Mouse (Mus musculus) stomach, postnatal 0 days (tissue): ENCODE results near the gene Gm42517.

ENCODE experiments used
- CTCF ChIP-seq: IDR thresholded peaks from 2 replicates; pipeline ENCODE4 v1.5.1; 2016; ENCODE audit warnings: antibody characterized with exemption, low read depth, mild to moderate bottlenecking, moderate library complexity
- EP300 ChIP-seq: optimal IDR thresholded peaks from 2 replicates; pipeline ENCODE3; 2016; ENCODE audit warnings: antibody characterized with exemption

DNA sequence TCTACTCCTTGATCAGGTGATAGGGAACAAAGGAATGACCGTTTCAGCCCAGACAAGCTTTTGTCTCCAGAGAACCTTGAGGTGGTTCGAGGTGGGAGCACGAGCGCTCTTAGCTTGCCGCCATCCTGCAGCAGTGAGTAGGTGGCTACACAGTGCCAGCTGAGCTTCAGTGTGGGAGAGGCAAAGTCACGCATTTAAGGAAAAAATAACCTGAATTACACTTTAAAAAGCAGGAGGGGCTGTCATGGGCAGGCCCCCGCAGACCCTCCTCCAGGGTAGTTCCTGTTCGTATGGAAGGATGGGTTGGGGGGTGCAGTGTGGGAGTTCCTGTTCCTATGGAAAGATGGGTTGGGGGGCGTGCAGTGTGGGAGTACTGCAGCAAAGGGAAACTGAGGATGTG lies 8.2 kb downstream of the Gm42517 start:
- no peak for TF ChIP-seq CTCF
- TF ChIP-seq EP300: no peak
